Mouse (Mus musculus) MEL (cell line): ENCODE data around the gene Cdk17. TPM values are rescaled to one million over a fixed set of nuclear protein-coding genes. Genes with fewer than 3 reads are reported as not detected.

ENCODE experiments used
- DNase-seq: peaks from one replicate; pipeline ENCODE4 v3.0.0; 2011; ENCODE audit warnings: low read depth, low spot score
- H3K27ac ChIP-seq: 2 replicates; pipeline ENCODE4 v1.5.1; 2012; ENCODE audit warnings: low read depth, mild to moderate bottlenecking, control low read depth, low read length, moderate library complexity; ENCODE audit not compliant: control insufficient read depth
- H3K27me3 ChIP-seq, 2 experiments: fragments of 150-350 bp in 1 of 2; sonication (generic) in 1 of 2; 2 replicates each; pipeline ENCODE4 v1.6.1; 2012; ENCODE audit warnings: low read length in 2 of 2, mild to moderate bottlenecking in 2 of 2, improper control_type of control experiment in 1 of 2, moderate library complexity in 1 of 2; ENCODE audit not compliant: insufficient read depth in 2 of 2, control insufficient read depth in 1 of 2
- H3K36me3 ChIP-seq, 2 experiments: 2 replicates each; pipeline ENCODE4 v1.6.1; 2012 to 2014; ENCODE audit warnings: low read length in 2 of 2, improper control_type of control experiment in 1 of 2, inconsistent platforms in 1 of 2, mild to moderate bottlenecking in 1 of 2; ENCODE audit not compliant: insufficient read depth in 2 of 2, control insufficient read depth in 1 of 2
- H3K4me1 ChIP-seq, 2 experiments: fragments of 150-350 bp in 1 of 2; sonication (generic) in 1 of 2; 2 replicates each; pipeline ENCODE4 v1.6.1; 2012; ENCODE audit warnings: low read length in 2 of 2, improper control_type of control experiment in 1 of 2, mild to moderate bottlenecking in 1 of 2; ENCODE audit not compliant: insufficient read depth in 2 of 2, control insufficient read depth in 1 of 2
- H3K4me3 ChIP-seq, 2 experiments: fragments of 150-350 bp in 1 of 2; sonication (generic) in 1 of 2; 2 replicates each; pipeline ENCODE4 v1.5.1; 2012; ENCODE audit warnings: low read depth in 2 of 2, low read length in 2 of 2, mild to moderate bottlenecking in 2 of 2, moderate library complexity in 2 of 2, control low read depth in 1 of 2, improper control_type of control experiment in 1 of 2; ENCODE audit not compliant: control insufficient read depth in 1 of 2, insufficient read depth in 1 of 2
- H3K79me2 ChIP-seq: 2 replicates; pipeline ENCODE4 v1.6.1; 2012; ENCODE audit warnings: mild to moderate bottlenecking, low read length, moderate library complexity; ENCODE audit not compliant: control insufficient read depth, poor library complexity, insufficient read depth
- H3K9ac ChIP-seq: 2 replicates; pipeline ENCODE4 v1.6.1; 2012; ENCODE audit warnings: low read depth, mild to moderate bottlenecking, control low read depth, low read length, moderate library complexity; ENCODE audit not compliant: control insufficient read depth, poor library complexity, severe bottlenecking
- H3K9me3 ChIP-seq: fragments of 150-350 bp; sonication (generic); replicated peaks from 2 replicates; pipeline ENCODE4 v1.6.1; 2012; ENCODE audit warnings: mild to moderate bottlenecking, low read length, improper control_type of control experiment, moderate library complexity; ENCODE audit not compliant: insufficient read depth
- BHLHE40 ChIP-seq: IDR thresholded peaks from 2 replicates; pipeline ENCODE4 v1.6.1; 2012; ENCODE audit warnings: low read depth, mild to moderate bottlenecking, inconsistent platforms, low read length, improper control_type of control experiment, borderline replicate concordance
- CHD1 ChIP-seq: IDR thresholded peaks from 2 replicates; pipeline ENCODE4 v1.6.1; 2012; ENCODE audit warnings: low read depth, mild to moderate bottlenecking, inconsistent platforms, low read length, improper control_type of control experiment
- CHD2 ChIP-seq: IDR thresholded peaks from 2 replicates; pipeline ENCODE4 v1.6.1; 2011; ENCODE audit warnings: low read length, improper control_type of control experiment
- E2F4 ChIP-seq: IDR thresholded peaks from 2 replicates; pipeline ENCODE4 v1.6.1; 2011; ENCODE audit warnings: low read depth, low read length, improper control_type of control experiment, borderline replicate concordance
- EP300 ChIP-seq, 2 experiments: IDR thresholded peaks; 2 replicates each; pipeline ENCODE4 v1.6.1; 2011; ENCODE audit warnings: improper control_type of control experiment in 2 of 2, low read length in 2 of 2, low read depth in 1 of 2, mild to moderate bottlenecking in 1 of 2
- GABPA ChIP-seq: IDR thresholded peaks from 2 replicates; pipeline ENCODE4 v1.6.1; 2012; ENCODE audit warnings: low read depth, mild to moderate bottlenecking, inconsistent platforms, low read length, improper control_type of control experiment, moderate library complexity
- GATA1 ChIP-seq: IDR thresholded peaks from 2 replicates; pipeline ENCODE4 v1.6.1; 2011; ENCODE audit warnings: low read depth, low read length, improper control_type of control experiment
- HCFC1 ChIP-seq: IDR thresholded peaks from 2 replicates; pipeline ENCODE4 v1.6.1; 2012; ENCODE audit warnings: low read depth, mild to moderate bottlenecking, inconsistent platforms, low read length, improper control_type of control experiment, moderate library complexity
- MAFK ChIP-seq: IDR thresholded peaks from 2 replicates; pipeline ENCODE4 v1.6.1; 2011; ENCODE audit warnings: low read depth, mild to moderate bottlenecking, low read length, improper control_type of control experiment, borderline replicate concordance
- MAX ChIP-seq: IDR thresholded peaks from 2 replicates; pipeline ENCODE4 v1.6.1; 2011; ENCODE audit warnings: low read length, improper control_type of control experiment
- MAZ ChIP-seq: IDR thresholded peaks from 2 replicates; pipeline ENCODE4 v1.6.1; 2012; ENCODE audit warnings: low read depth, mild to moderate bottlenecking, inconsistent platforms, low read length, improper control_type of control experiment
- MXI1 ChIP-seq: IDR thresholded peaks from 2 replicates; pipeline ENCODE4 v1.6.1; 2011; ENCODE audit warnings: mild to moderate bottlenecking, low read depth, low read length, improper control_type of control experiment
- MYB ChIP-seq: IDR thresholded peaks from 2 replicates; pipeline ENCODE4 v1.6.1; 2011; ENCODE audit warnings: mild to moderate bottlenecking, low read depth, low read length, improper control_type of control experiment
- MYC ChIP-seq: IDR thresholded peaks from 2 replicates; pipeline ENCODE4 v1.6.1; 2011; ENCODE audit warnings: low read depth, mild to moderate bottlenecking, low read length, improper control_type of control experiment, moderate library complexity
- NELFE ChIP-seq: IDR thresholded peaks from 2 replicates; pipeline ENCODE4 v1.6.1; 2011; ENCODE audit warnings: low read depth, low read length, improper control_type of control experiment
- NRF1 ChIP-seq: IDR thresholded peaks from 2 replicates; pipeline ENCODE4 v1.6.1; 2014; ENCODE audit warnings: low read depth, mild to moderate bottlenecking, inconsistent platforms, low read length, improper control_type of control experiment, moderate library complexity; ENCODE audit not compliant: poor library complexity, insufficient read depth, severe bottlenecking
- POLR2A ChIP-seq, 2 experiments: IDR thresholded peaks; 2 replicates each; pipeline ENCODE4 v1.6.1; 2011 to 2012; ENCODE audit warnings: low read length in 2 of 2, mild to moderate bottlenecking in 2 of 2, control low read depth in 1 of 2, improper control_type of control experiment in 1 of 2, low read depth in 1 of 2, moderate library complexity in 1 of 2; ENCODE audit not compliant: control insufficient read depth in 1 of 2, insufficient read depth in 1 of 2, poor library complexity in 1 of 2
- POLR2AphosphoS2 ChIP-seq: IDR thresholded peaks from 2 replicates; pipeline ENCODE4 v1.6.1; 2011; ENCODE audit warnings: low read length, improper control_type of control experiment
- POLR2AphosphoS5 ChIP-seq: IDR thresholded peaks from 2 replicates; pipeline ENCODE4 v1.6.1; 2012; ENCODE audit warnings: low read depth, borderline replicate concordance, mild to moderate bottlenecking, inconsistent platforms, low read length, moderate library complexity, mixed read lengths
- RCOR1 ChIP-seq: IDR thresholded peaks from 2 replicates; pipeline ENCODE4 v1.6.1; 2012; ENCODE audit warnings: low read depth, mild to moderate bottlenecking, inconsistent platforms, low read length, improper control_type of control experiment
- SIN3A ChIP-seq: IDR thresholded peaks from 2 replicates; pipeline ENCODE4 v1.6.1; 2012; ENCODE audit warnings: low read length, improper control_type of control experiment, inconsistent platforms
- SMC3 ChIP-seq: IDR thresholded peaks from 2 replicates; pipeline ENCODE4 v1.6.1; 2011; ENCODE audit warnings: low read depth, low read length, improper control_type of control experiment
- TCF12 ChIP-seq: IDR thresholded peaks from 2 replicates; pipeline ENCODE4 v1.6.1; 2014; ENCODE audit warnings: low read depth, mild to moderate bottlenecking, inconsistent platforms, low read length, improper control_type of control experiment, moderate library complexity
- USF1 ChIP-seq: IDR thresholded peaks from 2 replicates; pipeline ENCODE4 v1.6.1; 2014; ENCODE audit warnings: low read depth, mild to moderate bottlenecking, inconsistent platforms, low read length, improper control_type of control experiment, moderate library complexity
- ZKSCAN1 ChIP-seq: IDR thresholded peaks from 2 replicates; pipeline ENCODE4 v1.6.1; 2012; ENCODE audit warnings: low read depth, mild to moderate bottlenecking, inconsistent platforms, low read length, improper control_type of control experiment, moderate library complexity
- ZNF384 ChIP-seq: IDR thresholded peaks from 2 replicates; pipeline ENCODE4 v1.6.1; 2012; ENCODE audit warnings: low read depth, mild to moderate bottlenecking, inconsistent platforms, low read length, improper control_type of control experiment
- polyA plus RNA-seq, 2 experiments: library from polyadenylated mRNA; stranded (reverse) in 1 of 2; unstranded in 1 of 2; fragments of >175 nt in 1 of 2; fragments of >200 nt in 1 of 2; gene quantifications; 2 replicates each; pipeline versions ENCODE4 v1.2.1 to v1.2.4; 2012; ENCODE audit warnings: low replicate concordance in 2 of 2, low read depth in 1 of 2; ENCODE audit not compliant: insufficient read length in 2 of 2, insufficient read depth in 1 of 2, missing spikeins in 1 of 2
- total RNA-seq: library from RNA; depleted of rRNA; stranded (reverse); fragments of 300-350 nt; gene quantifications from 2 replicates; pipeline ENCODE4 v1.2.3, GENCODE M21; 2012

Cdk17 gene
- total and polyA plus RNA-seq, 3 experiments: 25.6 to 155 (median 32.9) TPM

GRCm38 (mm10) chr10:93115743-93116142 lies 44.9 kb upstream of the Cdk17 start:
- DNase-seq: no peak
- H3K27ac ChIP-seq: no peak overlapping the region
- TF ChIP-seq NRF1 (no peak), HCFC1 (no peak), NELFE (no peak), ZKSCAN1 (no peak), SMC3 (no peak), MYB (no peak), GATA1 (no peak), POLR2AphosphoS5 (no peak), POLR2AphosphoS2 (no peak)
- H3K27me3 ChIP-seq: no peaks in the 10 kb centered on the region
- H3K4me3 ChIP-seq: no peak overlapping the region
- no peaks in the 10 kb centered on the region for H3K9me3 ChIP-seq
- no peak overlapping the region for H3K9ac ChIP-seq
- peaks cover 0 to 15% of the 10 kb centered on the region in 2 experiments; a peak in 2 of 4 replicates for H3K36me3 ChIP-seq
- peaks cover 10 to 12% of the 10 kb centered on the region in 2 experiments for H3K4me1 ChIP-seq
- H3K79me2 ChIP-seq: no peaks in the 10 kb centered on the region

GRCm38 (mm10) chr10:93116636-93117035 lies 44.0 kb upstream of the Cdk17 start:
- DNase-seq: no peak
- H3K79me2 ChIP-seq: no peaks in the 10 kb centered on the region
- no peak overlapping the region for H3K27ac ChIP-seq
- TF ChIP-seq CHD2: no peak
- no peak for TF ChIP-seq MAZ
- TF ChIP-seq MAFK: no peak
- TF ChIP-seq ZNF384: no peak
- no peak for TF ChIP-seq BHLHE40
- TF ChIP-seq MYB: no peak
- TF ChIP-seq GATA1: no peak
- no peaks in the 10 kb centered on the region for H3K9me3 ChIP-seq
- H3K4me1 ChIP-seq: peaks cover 15 to 18% of the 10 kb centered on the region in 2 experiments
- H3K4me3 ChIP-seq: no peak overlapping the region
- H3K9ac ChIP-seq: no peak overlapping the region
- H3K36me3 ChIP-seq: peaks cover 0 to 24% of the 10 kb centered on the region in 2 experiments; a peak in 2 of 4 replicates
- no peaks in the 10 kb centered on the region for H3K27me3 ChIP-seq

DNA sequence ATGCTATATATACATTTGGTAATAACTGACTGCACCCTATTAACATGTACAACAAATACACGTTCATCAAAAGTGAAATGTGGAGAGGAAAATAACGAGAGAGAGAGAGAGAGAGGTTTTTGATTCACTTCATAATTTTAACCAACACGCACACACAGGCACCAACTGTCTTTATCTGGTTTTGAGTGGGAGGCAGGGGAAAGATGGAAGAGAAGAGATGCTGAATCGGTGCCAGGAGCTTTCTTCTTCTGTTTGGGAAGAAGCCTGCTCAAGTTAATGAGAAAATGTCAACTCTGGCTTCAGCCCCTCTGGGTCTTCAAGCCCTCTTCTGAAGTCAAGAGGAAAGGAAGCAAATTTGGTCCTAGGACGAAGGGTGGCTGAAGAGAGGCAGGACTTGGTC lies 40.9 kb upstream of the Cdk17 start:
- DNase-seq: peak; percentile 61
- TF ChIP-seq MYB (peak; percentile 66; the same call in 1 of the 2 replicates), GATA1 (peak; percentile 60), MAX (0 out of 2 replicates have a peak, but pooled peaks have one; percentile 57), TCF12 (peak; percentile 54; the same call in 1 of the 2 replicates), CHD1 (no peak), MYC (peak; percentile 52; the same call in 1 of the 2 replicates), E2F4 (no peak), USF1 (no peak), MXI1 (no peak), NELFE (no peak), SMC3 (no peak), MAZ (no peak), ZKSCAN1 (no peak), POLR2AphosphoS2 (no peak), RCOR1 (peak; percentile 58; the same call in 1 of the 2 replicates), POLR2A (IDR thresholded peaks at IDR 0.05; ENCODE audit: control insufficient read depth in 1 of 2, insufficient read depth in 1 of 2, low read depth in 1 of 2, low read length in 2 of 2, poor library complexity in 1 of 2) (no peak), SIN3A (peak; percentile 26; the same call in 1 of the 2 replicates), GABPA (no peak), EP300 (IDR thresholded peaks at IDR 0.05; ENCODE audit: low read depth in 1 of 2, low read length in 2 of 2) (peak; percentile 75 to 87)

More for the DNA sequence above, 40.9 kb upstream of the Cdk17 start:
- Histone ChIP-seq H3K4me3 (0 out of 4 replicates have a peak overlapping the region, but pooled peaks of 1 of the 2 experiments have one; percentile 6), H3K4me1 (peaks cover 24 to 39% of the 10 kb centered on the region in 2 experiments), H3K27me3 (no peaks in the 10 kb centered on the region), H3K79me2 (no peaks in the 10 kb centered on the region), H3K9me3 (no peaks in the 10 kb centered on the region), H3K9ac (no peak overlapping the region), H3K36me3 (peaks cover 0 to 48% of the 10 kb centered on the region in 2 experiments; a peak in 2 of 4 replicates), H3K27ac (peak overlapping the region; percentile 64)
